In the genomic region with DNA sequence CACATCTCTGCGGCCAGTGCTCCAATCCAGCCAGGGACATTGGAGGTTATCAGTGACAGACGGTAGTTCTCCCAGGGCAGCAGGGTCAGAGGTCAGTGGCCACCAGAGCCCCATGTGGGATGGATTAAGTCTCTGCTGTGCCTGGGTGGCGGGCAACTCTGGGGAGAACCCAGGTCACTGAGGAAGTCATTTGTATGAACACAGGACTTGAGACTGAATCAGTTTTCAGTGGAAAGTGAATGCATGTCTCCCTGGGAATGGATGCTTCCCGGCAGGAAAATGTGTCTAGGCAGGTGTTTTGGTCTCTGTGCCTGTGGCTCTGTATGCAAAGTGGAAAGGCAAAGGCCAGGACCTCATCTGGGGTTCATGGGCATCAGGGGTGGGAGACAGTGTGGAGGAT, we compare ENCODE assay signal across 14 mouse cellular contexts.
"Had no signal": no experiment of that assay in that cellular context is flagged by ENCODE, and none has a peak within 500 bp of the region (broad histone marks: within the 10 kb centered on the region; RNA-seq: fewer than 3 reads in every experiment).

No protein-coding gene starts in this region.

- ATAC-seq: midbrain, embryonic 13.5 days; midbrain, embryonic 15.5 days had no signal

- H3K27ac ChIP-seq: midbrain, embryonic 13.5 days; midbrain, embryonic 15.5 days; neural tube, embryonic 12.5 days; stomach, embryonic 15.5 days; stomach, postnatal 0 days had no signal

- H3K27me3 ChIP-seq: midbrain, embryonic 15.5 days; stomach, embryonic 15.5 days had no signal

- H3K4me1 ChIP-seq: midbrain, embryonic 13.5 days; midbrain, embryonic 15.5 days had no signal

- H3K4me3 ChIP-seq: midbrain, embryonic 13.5 days; midbrain, embryonic 15.5 days; neural tube, embryonic 12.5 days; stomach, embryonic 15.5 days had no signal

- H3K9me3 ChIP-seq: midbrain, embryonic 13.5 days; midbrain, embryonic 15.5 days; neural tube, embryonic 12.5 days; stomach, embryonic 15.5 days had no signal

- H3K9ac ChIP-seq: lung, embryonic 14.5 days; midbrain, embryonic 13.5 days; midbrain, embryonic 15.5 days; neural tube, embryonic 12.5 days; stomach, embryonic 15.5 days had no signal

- H3K4me2 ChIP-seq: lung, embryonic 14.5 days; midbrain, embryonic 11.5 days; midbrain, embryonic 13.5 days; midbrain, embryonic 15.5 days; neural tube, embryonic 12.5 days; stomach, embryonic 15.5 days had no signal

- H3K36me3 ChIP-seq: midbrain, embryonic 13.5 days; midbrain, embryonic 15.5 days; neural tube, embryonic 12.5 days; stomach, embryonic 15.5 days had no signal

- DNase-seq: lung, adult 18-20 months; lung, embryonic 14.5 days; lung, postnatal 10 days; lung, postnatal 4 days; right cerebral cortex, postnatal 14 days; thymus, adult 2 months; thymus, postnatal 25 days; thymus, postnatal 4 days had no signal
